Mouse (Mus musculus): ENCODE results near the gene Qtrt2. TPM values are rescaled to one million over a fixed set of nuclear protein-coding genes. Genes with fewer than 3 reads are reported as not detected.

Gene Qtrt2
- 36.6 and 37.5 TPM in 2 replicates for polyA plus RNA-seq (2015; fragmentation: Nextera tagmentation; extraction: Ambion mirVana)

DNA sequence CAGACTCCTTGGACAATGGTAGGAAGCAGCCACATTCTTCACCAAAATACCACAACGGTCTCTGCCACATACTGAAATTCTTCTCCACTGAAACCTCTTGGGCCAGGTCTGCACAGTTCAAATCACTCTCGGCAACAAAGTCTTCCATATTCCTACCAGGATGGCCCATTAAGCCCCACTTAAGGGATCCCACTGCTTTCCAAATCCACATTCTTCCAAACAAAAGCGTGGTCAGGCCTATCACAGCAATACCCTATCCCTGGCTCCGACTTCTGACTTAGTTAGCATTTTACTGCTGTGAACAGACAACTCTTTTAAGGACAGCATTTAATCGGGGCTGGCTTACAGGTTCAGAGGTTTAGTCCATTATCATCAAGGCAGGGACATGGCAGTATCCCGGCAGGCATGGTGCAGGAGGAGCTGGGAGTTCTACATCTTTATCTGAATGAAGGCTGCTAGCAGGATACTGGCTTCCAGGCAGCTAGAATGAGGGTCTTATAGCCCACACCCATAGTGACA is at the start of gene Qtrt2:
Qtrt2 (minus strand) TSS at position 469 of the 519 bp plus-strand sequence.
- H3K9me3 ChIP-seq, result no peaks in the 10 kb centered on the region
- no peaks in the 10 kb centered on the region for H3K4me1 ChIP-seq
- no peak within 1 kb of the TSS for H3K9ac ChIP-seq
- no peak for ATAC-seq (ENCODE audit: insufficient number of reproducible peaks, insufficient read depth, low FRiP score, low TSS enrichment, low read depth)
- no peaks in the 10 kb centered on the region for H3K27me3 ChIP-seq
- 74% methylated on average over 6 of the region's 6 CpGs for WGBS
- no peak within 1 kb of the TSS for H3K4me2 ChIP-seq
- no peak within 1 kb of the TSS for H3K4me3 ChIP-seq
- no peak within 1 kb of the TSS for H3K27ac ChIP-seq
- H3K36me3 ChIP-seq, result no peaks in the 10 kb centered on the region

DNA sequence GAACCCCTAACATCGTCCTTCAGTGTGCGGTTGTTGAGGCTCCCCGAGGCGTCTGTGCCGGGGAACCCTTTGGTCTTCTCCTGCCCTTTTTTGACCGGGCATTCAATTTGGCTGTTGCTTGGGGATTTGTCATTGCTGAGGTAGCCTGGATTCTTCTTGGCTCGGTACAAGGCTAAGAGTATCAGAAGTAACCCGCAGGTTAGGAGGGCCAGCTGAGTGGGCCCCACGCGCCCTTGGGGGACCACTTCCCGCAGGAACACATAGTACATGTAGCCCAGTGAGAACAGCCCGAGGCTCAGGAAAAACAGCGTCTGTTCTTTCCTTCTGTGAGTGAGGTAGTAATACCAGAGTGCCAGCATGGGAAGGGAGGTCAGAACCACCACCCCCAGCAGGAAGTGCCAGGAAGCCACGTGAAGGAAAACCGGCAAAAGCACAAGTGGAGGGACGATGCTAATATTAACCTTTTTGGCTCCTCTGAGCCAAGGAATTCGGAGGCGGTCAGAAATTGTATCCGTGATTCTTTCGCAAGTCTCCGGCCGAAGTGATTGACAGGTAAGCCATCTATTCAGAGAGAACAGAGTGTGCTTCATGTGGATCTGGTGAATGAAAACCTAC is 47.1 kb upstream of the Qtrt2 start:
- H3K4me1 ChIP-seq, result no peaks in the 10 kb centered on the region
- no peak for ATAC-seq (ENCODE audit: insufficient number of reproducible peaks, insufficient read depth, low FRiP score, low TSS enrichment, low read depth)
- 68% methylated on average over 22 of the region's 22 CpGs for WGBS
- H3K9me3 ChIP-seq, result no peaks in the 10 kb centered on the region
- H3K4me2 ChIP-seq, result no peak overlapping the region
- no peak overlapping the region for H3K4me3 ChIP-seq
- no peaks in the 10 kb centered on the region for H3K36me3 ChIP-seq
- no peak overlapping the region for H3K9ac ChIP-seq
- peaks cover 10% of the 10 kb centered on the region for H3K27me3 ChIP-seq
- H3K27ac ChIP-seq, result no peak overlapping the region

GRCm38 (mm10) chr16:43973147-43973546 is 46.5 kb upstream of the Qtrt2 start:
- H3K9me3 ChIP-seq, result no peaks in the 10 kb centered on the region
- no peak overlapping the region for H3K4me3 ChIP-seq
- H3K27ac ChIP-seq, result no peak overlapping the region
- no peak overlapping the region for H3K4me2 ChIP-seq
- H3K4me1 ChIP-seq, result no peaks in the 10 kb centered on the region
- 93% methylated on average over 11 of the region's 11 CpGs for WGBS
- H3K9ac ChIP-seq, result no peak overlapping the region
- ATAC-seq (ENCODE audit: insufficient number of reproducible peaks, insufficient read depth, low FRiP score, low TSS enrichment, low read depth), result no peak
- H3K36me3 ChIP-seq, result no peaks in the 10 kb centered on the region
- peaks cover 5% of the 10 kb centered on the region for H3K27me3 ChIP-seq

GRCm38 (mm10) chr16:43972391-43972790 is 45.8 kb upstream of the Qtrt2 start:
- no peak for ATAC-seq (ENCODE audit: insufficient number of reproducible peaks, insufficient read depth, low FRiP score, low TSS enrichment, low read depth)
- no peak overlapping the region for H3K4me3 ChIP-seq
- H3K9ac ChIP-seq, result no peak overlapping the region
- no peak overlapping the region for H3K27ac ChIP-seq
- 95% methylated on average over 2 of the region's 2 CpGs for WGBS
- H3K9me3 ChIP-seq, result no peaks in the 10 kb centered on the region
- H3K27me3 ChIP-seq, result peaks cover 1% of the 10 kb centered on the region; the same call in 1 of the 2 replicates
- no peak overlapping the region for H3K4me2 ChIP-seq
- no peaks in the 10 kb centered on the region for H3K36me3 ChIP-seq
- no peaks in the 10 kb centered on the region for H3K4me1 ChIP-seq

DNA sequence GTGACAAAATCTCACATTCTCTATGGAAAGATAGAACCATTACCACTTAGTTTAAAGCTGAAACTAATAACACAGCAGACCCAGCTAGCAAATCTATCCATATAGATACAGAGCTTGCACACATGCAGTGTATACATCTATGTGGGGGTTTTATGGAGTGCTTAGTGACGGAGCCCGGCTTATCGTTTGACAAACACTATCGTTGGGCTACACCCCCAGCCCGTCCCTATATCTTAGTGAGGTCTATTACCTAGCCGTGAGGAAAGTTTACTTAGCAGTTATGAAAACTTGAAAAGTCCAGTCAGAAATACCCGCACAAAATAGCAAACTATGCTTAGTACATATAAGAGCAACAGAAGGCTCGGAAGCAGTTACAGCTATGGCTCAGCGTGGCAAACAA is 45.1 kb upstream of the Qtrt2 start:
- no peaks in the 10 kb centered on the region for H3K4me1 ChIP-seq
- H3K4me3 ChIP-seq, result no peak overlapping the region
- WGBS, result 91% methylated on average over 9 of the region's 9 CpGs
- H3K9me3 ChIP-seq, result no peaks in the 10 kb centered on the region
- no peak overlapping the region for H3K9ac ChIP-seq
- H3K36me3 ChIP-seq, result no peaks in the 10 kb centered on the region
- no peak overlapping the region for H3K27ac ChIP-seq
- no peak overlapping the region for H3K4me2 ChIP-seq
- no peak for ATAC-seq (ENCODE audit: insufficient number of reproducible peaks, insufficient read depth, low FRiP score, low TSS enrichment, low read depth)
- H3K27me3 ChIP-seq, result no peaks in the 10 kb centered on the region

DNA sequence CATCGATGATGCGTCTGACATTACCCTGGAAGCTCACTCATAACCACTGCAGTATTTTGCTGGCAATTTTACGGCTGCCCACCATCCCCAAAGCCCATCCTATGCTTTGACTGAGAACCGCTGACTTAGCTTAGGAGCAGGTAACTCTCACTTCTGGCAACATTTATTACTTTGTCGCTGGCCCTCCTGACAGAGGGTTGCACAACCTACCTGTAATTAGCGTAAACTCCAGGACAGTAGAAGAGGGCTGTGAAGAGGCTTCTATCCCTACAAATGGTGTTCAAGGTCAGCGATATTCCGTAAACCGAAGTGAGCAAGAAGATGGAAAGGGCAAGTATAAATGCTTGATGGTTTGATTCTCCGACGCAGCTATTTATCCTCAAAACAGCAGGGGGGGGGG is 44.6 kb upstream of the Qtrt2 start:
- Histone ChIP-seq H3K4me1 (no peaks in the 10 kb centered on the region), H3K4me3 (no peak overlapping the region), H3K27me3 (no peaks in the 10 kb centered on the region), H3K36me3 (no peaks in the 10 kb centered on the region), H3K4me2 (no peak overlapping the region), H3K9ac (no peak overlapping the region), H3K9me3 (no peaks in the 10 kb centered on the region), H3K27ac (no peak overlapping the region)
- ATAC-seq (ENCODE audit: insufficient number of reproducible peaks, insufficient read depth, low FRiP score, low TSS enrichment, low read depth), result no peak
- 94% methylated on average over 11 of the region's 11 CpGs for WGBS

DNA sequence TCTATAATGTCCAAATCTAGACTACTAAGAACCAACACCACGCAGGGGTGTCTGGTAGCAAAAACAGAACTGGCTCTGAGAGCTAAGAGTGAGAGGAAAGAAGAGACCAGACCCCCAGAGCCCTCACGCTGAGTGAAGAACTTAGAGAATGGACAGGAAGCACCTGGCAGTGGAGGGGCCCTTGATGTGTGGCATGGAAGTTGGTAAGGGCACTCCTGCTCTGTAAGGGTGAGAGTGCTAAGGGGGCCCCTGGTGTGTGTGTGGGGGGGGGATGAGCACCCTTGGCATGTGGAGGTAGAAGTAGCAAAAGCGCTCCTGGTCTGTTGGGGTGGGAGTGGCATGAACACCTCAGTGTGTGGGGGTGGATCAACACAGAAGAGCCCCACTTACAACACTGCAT is 43.8 kb upstream of the Qtrt2 start:
- no peak for ATAC-seq (ENCODE audit: insufficient number of reproducible peaks, insufficient read depth, low FRiP score, low TSS enrichment, low read depth)
- H3K36me3 ChIP-seq, result no peaks in the 10 kb centered on the region
- H3K9me3 ChIP-seq, result no peaks in the 10 kb centered on the region
- 83% methylated on average over 3 of the region's 3 CpGs for WGBS
- H3K4me2 ChIP-seq, result no peak overlapping the region
- no peak overlapping the region for H3K27ac ChIP-seq
- H3K4me1 ChIP-seq, result no peaks in the 10 kb centered on the region
- H3K9ac ChIP-seq, result no peak overlapping the region
- no peak overlapping the region for H3K4me3 ChIP-seq
- no peaks in the 10 kb centered on the region for H3K27me3 ChIP-seq

DNA sequence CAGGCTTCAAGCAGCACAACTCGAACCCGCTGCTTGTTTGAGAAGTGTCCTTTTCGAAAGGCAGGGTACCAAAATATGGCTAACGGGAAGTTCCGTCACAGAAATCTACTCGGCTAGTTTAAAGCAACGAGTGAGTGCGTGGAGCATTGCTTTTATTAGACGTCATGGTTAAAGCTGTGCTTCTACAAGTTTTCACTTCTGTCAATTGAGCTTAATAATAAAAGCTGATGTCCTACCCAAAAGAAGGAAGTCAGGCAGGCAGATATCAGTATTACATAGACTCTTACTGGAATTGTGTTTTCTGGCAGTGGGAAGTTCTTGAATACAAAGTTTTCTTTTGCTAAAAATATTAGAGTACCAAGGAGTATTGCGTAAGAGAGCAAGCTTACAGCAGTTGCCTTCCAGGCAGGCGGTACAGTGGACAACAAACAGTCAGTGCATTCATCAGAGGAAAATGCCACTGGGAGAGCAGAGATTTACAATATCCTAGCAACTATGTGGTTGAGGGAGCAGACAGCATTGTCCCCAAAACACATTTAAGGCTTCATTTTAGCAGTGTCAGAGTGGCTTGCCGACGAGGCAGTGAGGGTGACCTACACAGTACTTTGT is 39.3 kb upstream of the Qtrt2 start:
- H3K4me2 ChIP-seq, result no peak overlapping the region
- H3K27me3 ChIP-seq, result no peaks in the 10 kb centered on the region
- no peaks in the 10 kb centered on the region for H3K4me1 ChIP-seq
- H3K27ac ChIP-seq, result no peak overlapping the region
- WGBS, result 86% methylated on average over 13 of the region's 13 CpGs
- H3K4me3 ChIP-seq, result no peak overlapping the region
- no peak for ATAC-seq (ENCODE audit: insufficient number of reproducible peaks, insufficient read depth, low FRiP score, low TSS enrichment, low read depth)
- no peak overlapping the region for H3K9ac ChIP-seq
- H3K9me3 ChIP-seq, result no peaks in the 10 kb centered on the region
- no peaks in the 10 kb centered on the region for H3K36me3 ChIP-seq

GRCm38 (mm10) chr16:43963780-43964179 is 37.2 kb upstream of the Qtrt2 start:
- Histone ChIP-seq H3K9ac (no peak overlapping the region), H3K27ac (no peak overlapping the region), H3K4me3 (no peak overlapping the region), H3K4me1 (no peaks in the 10 kb centered on the region), H3K27me3 (no peaks in the 10 kb centered on the region), H3K9me3 (no peaks in the 10 kb centered on the region), H3K36me3 (no peaks in the 10 kb centered on the region), H3K4me2 (no peak overlapping the region)
- WGBS, result 85% methylated on average over 3 of the region's 3 CpGs
- no peak for ATAC-seq (ENCODE audit: insufficient number of reproducible peaks, insufficient read depth, low FRiP score, low TSS enrichment, low read depth)

- no peak overlapping the region for H3K4me2 ChIP-seq
- no peak overlapping the region for H3K27ac ChIP-seq
- H3K9me3 ChIP-seq, result no peaks in the 10 kb centered on the region
- no peak overlapping the region for H3K9ac ChIP-seq
- H3K36me3 ChIP-seq, result no peaks in the 10 kb centered on the region
- ATAC-seq (ENCODE audit: insufficient number of reproducible peaks, insufficient read depth, low FRiP score, low TSS enrichment, low read depth), result no peak
- no peak overlapping the region for H3K4me3 ChIP-seq
- H3K27me3 ChIP-seq, result no peaks in the 10 kb centered on the region
- 91% methylated on average over 9 of the region's 9 CpGs for WGBS
- H3K4me1 ChIP-seq, result no peaks in the 10 kb centered on the region
Observed at GRCm38 (mm10) chr16:43963291-43963690, 36.7 kb upstream of the Qtrt2 start.

GRCm38 (mm10) chr16:43958038-43958437 is 31.4 kb upstream of the Qtrt2 start:
- Histone ChIP-seq H3K4me3 (no peak overlapping the region), H3K36me3 (no peaks in the 10 kb centered on the region), H3K27ac (no peak overlapping the region), H3K4me1 (no peaks in the 10 kb centered on the region), H3K4me2 (no peak overlapping the region), H3K27me3 (no peaks in the 10 kb centered on the region), H3K9ac (no peak overlapping the region), H3K9me3 (no peaks in the 10 kb centered on the region)
- no peak for ATAC-seq (ENCODE audit: insufficient number of reproducible peaks, insufficient read depth, low FRiP score, low TSS enrichment, low read depth)
- WGBS, result 55% methylated on average over 4 of the region's 4 CpGs

DNA sequence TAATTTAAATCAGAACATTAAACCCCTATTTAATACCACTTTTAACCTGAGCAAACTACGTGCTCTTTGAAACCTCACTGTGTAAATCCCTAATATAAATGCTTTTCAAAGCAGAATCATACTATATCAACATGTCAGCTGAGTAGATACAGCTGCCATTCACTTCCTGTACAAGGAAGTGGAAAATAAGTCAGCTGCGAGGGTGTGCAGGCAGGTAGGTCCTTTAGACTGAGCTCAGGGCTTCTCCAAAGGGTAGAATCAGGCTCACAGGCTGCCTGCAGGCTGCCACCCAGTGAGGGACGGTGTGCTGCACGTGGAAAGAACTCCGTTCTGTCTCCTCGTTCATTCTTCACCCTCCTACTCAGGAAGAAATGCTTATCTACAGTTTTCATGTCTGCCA is 28.3 kb upstream of the Qtrt2 start:
- no peaks in the 10 kb centered on the region for H3K36me3 ChIP-seq
- H3K9ac ChIP-seq, result no peak overlapping the region
- no peak overlapping the region for H3K4me2 ChIP-seq
- ATAC-seq (ENCODE audit: insufficient number of reproducible peaks, insufficient read depth, low FRiP score, low TSS enrichment, low read depth), result no peak
- H3K27me3 ChIP-seq, result no peaks in the 10 kb centered on the region
- no peak overlapping the region for H3K4me3 ChIP-seq
- no peaks in the 10 kb centered on the region for H3K4me1 ChIP-seq
- H3K27ac ChIP-seq, result no peak overlapping the region
- WGBS, result 77% methylated on average over 6 of the region's 6 CpGs
- no peaks in the 10 kb centered on the region for H3K9me3 ChIP-seq
